Mouse (Mus musculus) spleen, postnatal 0 days (tissue): ENCODE results near the gene 3110001I22Rik. TPM values are rescaled to one million over a fixed set of nuclear protein-coding genes. Genes with fewer than 3 reads are reported as not detected.

ENCODE experiments used
- polyA plus RNA-seq: library from polyadenylated mRNA; unstranded; fragments of >200 nt; fragmentation: Nextera tagmentation; extraction: Ambion mirVana; gene quantifications from 2 replicates; pipeline ENCODE4 v1.2.1, GENCODE M21; 2015

Gene 3110001I22Rik
- 3.2 and 4.3 TPM in 2 replicates for polyA plus RNA-seq

DNA sequence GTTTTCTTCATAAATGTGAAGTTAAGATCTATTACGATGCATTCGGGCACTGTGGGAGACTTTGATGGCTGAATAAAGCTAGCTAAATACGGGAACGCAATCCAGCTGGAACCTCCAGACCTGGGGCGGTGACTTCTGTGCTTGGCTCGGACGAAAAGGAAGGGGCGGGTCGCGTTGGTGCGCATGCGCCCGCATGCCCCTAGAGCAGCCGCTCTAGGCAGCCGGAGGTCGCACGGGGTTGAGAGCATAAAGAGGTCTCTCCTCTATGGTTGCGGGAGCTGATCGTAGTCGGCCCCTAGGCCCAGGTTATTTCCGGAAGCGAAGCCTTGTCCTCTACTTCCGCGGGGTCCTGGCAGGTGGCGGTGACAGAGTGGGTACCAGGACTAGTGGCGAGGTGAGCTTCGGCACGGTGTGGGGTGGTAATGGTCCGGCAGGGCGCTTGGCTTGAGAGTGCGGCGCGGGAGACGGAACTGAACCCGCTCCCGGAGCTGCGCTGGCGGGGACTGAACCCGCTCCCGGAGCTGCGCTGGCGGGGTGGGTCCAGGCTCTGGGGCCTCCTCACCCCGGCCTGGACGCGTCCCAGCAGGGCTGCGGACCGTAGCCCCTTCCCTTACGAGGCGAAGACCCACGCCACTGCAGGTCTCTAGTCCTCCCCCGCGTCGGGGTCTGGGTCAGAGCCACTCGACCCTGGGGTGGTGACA is at the start of gene 3110001I22Rik, which contains the start of gene Bfar:
TSS of gene 3110001I22Rik (plus strand) at position 245 of the 701 bp plus-strand sequence.
TSS of gene Bfar (plus strand) at position 174 of the 701 bp plus-strand sequence.

DNA sequence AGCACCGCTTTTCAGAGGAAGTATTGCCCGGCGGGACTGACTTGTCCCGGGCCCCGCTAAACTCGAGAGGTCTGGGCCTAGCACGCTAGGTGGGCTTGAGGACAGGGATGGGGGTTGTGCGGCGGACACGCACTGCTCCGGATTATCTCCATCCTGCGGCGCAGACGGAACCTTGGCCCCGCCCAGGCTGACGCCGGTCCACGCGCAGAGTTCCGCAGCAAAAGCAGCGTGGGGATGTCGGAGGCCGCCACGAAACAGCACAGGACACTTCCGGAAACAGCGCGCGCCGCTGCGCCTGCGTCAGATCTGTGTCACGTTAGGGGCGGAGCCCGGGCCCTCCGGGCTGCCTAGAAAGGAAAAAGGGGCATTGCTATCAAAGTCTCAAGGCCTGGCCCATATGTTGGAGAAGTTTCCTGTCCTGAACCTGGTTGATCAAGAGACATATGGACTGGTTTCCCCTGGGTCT is 3.8 kb upstream of the 3110001I22Rik start, which contains the start of gene Parn:
TSS of gene Parn (minus strand) at position 293 of the 466 bp plus-strand sequence.

Other genes starting within 250 kb of the 3110001I22Rik start
- 22.3 and 24.7 TPM in 2 replicates for gene Parn, start 3.8 kb upstream of the 3110001I22Rik start, polyA plus RNA-seq
- 19.7 and 23.5 TPM in 2 replicates for gene Bfar, start 71 bp upstream of the 3110001I22Rik start, polyA plus RNA-seq
- gene Pla2g10, start 59.1 kb downstream of the 3110001I22Rik start, polyA plus RNA-seq: not detected in 2 replicates
- 28.2 and 28.3 TPM in 2 replicates for gene Rrn3, start 108.8 kb downstream of the 3110001I22Rik start, polyA plus RNA-seq
- 65.9 and 71.8 TPM in 2 replicates for gene Ntan1, start 146.9 kb downstream of the 3110001I22Rik start, polyA plus RNA-seq
- gene Pdxdc1, start 231.2 kb downstream of the 3110001I22Rik start, polyA plus RNA-seq: 21.2 and 24.6 TPM in 2 replicates
- gene Mpv17l, start 231.2 kb downstream of the 3110001I22Rik start, polyA plus RNA-seq: 1.0 and 1.5 TPM in 2 replicates